Mouse (Mus musculus): ENCODE data around the gene Pecr.

DNA sequence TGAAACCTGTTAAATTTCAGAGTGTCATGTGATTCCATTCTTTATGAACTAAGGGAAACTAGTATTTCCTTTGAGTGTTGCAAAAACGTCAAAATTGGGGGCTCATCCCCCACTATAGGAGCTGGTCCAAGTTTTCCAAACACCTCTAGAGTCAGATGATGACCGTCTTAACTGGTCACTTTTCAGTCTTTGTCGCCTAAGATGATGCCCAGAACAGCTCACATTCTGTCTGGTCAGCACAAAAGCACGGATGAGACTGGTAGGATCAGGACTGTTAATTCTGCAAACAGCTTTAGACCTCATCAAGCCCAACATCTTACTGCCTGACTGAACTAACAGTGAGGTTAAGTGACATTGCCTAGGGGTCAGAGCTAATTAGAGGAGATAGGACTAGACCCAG lies 24.8 kb upstream of the Pecr start:
- TF ChIP-seq CTCF (IDR thresholded peaks at IDR 0.05; ENCODE audit: low read depth) (no peak), EP300 (IDR thresholded peaks at IDR 0.05; ENCODE audit: low read depth) (no peak)
